Mouse (Mus musculus) lung, adult 2 months (tissue): ENCODE results near the gene Pik3r5.

ENCODE experiments used
- CTCF ChIP-seq: fragments of 200-500 bp; IDR thresholded peaks from 2 replicates; pipeline ENCODE4 v1.5.1; 2011; ENCODE audit warnings: mild to moderate bottlenecking, low read length, control low read depth; ENCODE audit not compliant: insufficient read depth
- POLR2A ChIP-seq: fragments of 200-500 bp; IDR thresholded peaks from 2 replicates; pipeline ENCODE4 v1.6.1; 2011; ENCODE audit warnings: low read depth, mild to moderate bottlenecking, control low read depth, low read length, borderline replicate concordance; ENCODE audit errors: extremely low read depth

- TF ChIP-seq CTCF (no peak), POLR2A (no peak)
Measured at GRCm38 (mm10) chr11:68504913-68505312, 73.0 kb downstream of the Pik3r5 start.
